Mouse (Mus musculus) MEL (cell line): Measurements from ENCODE around the gene Hsf2.
"Not testable (repeated sequence)": the region's sequence is repeated elsewhere in the genome, so short reads cannot be mapped to it uniquely, and the experiment has no call there.

Experiments
- CHD1 ChIP-seq: IDR thresholded peaks from 2 replicates; pipeline ENCODE4 v1.6.1; 2012; ENCODE audit warnings: low read depth, mild to moderate bottlenecking, inconsistent platforms, low read length, improper control_type of control experiment
- CTCF ChIP-seq, 3 experiments: IDR thresholded peaks in 2 of 3; conservative IDR thresholded peaks in 1 of 3; 2 replicates each; pipeline ENCODE4 v1.5.1; 2011 to 2012; ENCODE audit warnings: low read length in 3 of 3, low read depth in 2 of 3, mild to moderate bottlenecking in 2 of 3, improper control_type of control experiment in 1 of 3, inconsistent platforms in 1 of 3, mixed read lengths in 1 of 3, moderate library complexity in 1 of 3; ENCODE audit not compliant: control insufficient read depth in 1 of 3, insufficient read depth in 1 of 3, poor library complexity in 1 of 3, severe bottlenecking in 1 of 3
- EP300 ChIP-seq, 2 experiments: IDR thresholded peaks; 2 replicates each; pipeline ENCODE4 v1.6.1; 2011; ENCODE audit warnings: improper control_type of control experiment in 2 of 2, low read length in 2 of 2, low read depth in 1 of 2, mild to moderate bottlenecking in 1 of 2
- HCFC1 ChIP-seq: IDR thresholded peaks from 2 replicates; pipeline ENCODE4 v1.6.1; 2012; ENCODE audit warnings: low read depth, mild to moderate bottlenecking, inconsistent platforms, low read length, improper control_type of control experiment, moderate library complexity
- MAFK ChIP-seq: IDR thresholded peaks from 2 replicates; pipeline ENCODE4 v1.6.1; 2011; ENCODE audit warnings: low read depth, mild to moderate bottlenecking, low read length, improper control_type of control experiment, borderline replicate concordance
- NELFE ChIP-seq: IDR thresholded peaks from 2 replicates; pipeline ENCODE4 v1.6.1; 2011; ENCODE audit warnings: low read depth, low read length, improper control_type of control experiment
- POLR2A ChIP-seq, 2 experiments: IDR thresholded peaks; 2 replicates each; pipeline ENCODE4 v1.6.1; 2011 to 2012; ENCODE audit warnings: low read length in 2 of 2, mild to moderate bottlenecking in 2 of 2, control low read depth in 1 of 2, improper control_type of control experiment in 1 of 2, low read depth in 1 of 2, moderate library complexity in 1 of 2; ENCODE audit not compliant: control insufficient read depth in 1 of 2, insufficient read depth in 1 of 2, poor library complexity in 1 of 2
- POLR2AphosphoS2 ChIP-seq: IDR thresholded peaks from 2 replicates; pipeline ENCODE4 v1.6.1; 2011; ENCODE audit warnings: low read length, improper control_type of control experiment
- RAD21 ChIP-seq: IDR thresholded peaks from 2 replicates; pipeline ENCODE4 v1.6.1; 2011; ENCODE audit warnings: mild to moderate bottlenecking, low read depth, low read length, improper control_type of control experiment
- RCOR1 ChIP-seq: IDR thresholded peaks from 2 replicates; pipeline ENCODE4 v1.6.1; 2012; ENCODE audit warnings: low read depth, mild to moderate bottlenecking, inconsistent platforms, low read length, improper control_type of control experiment
- TBP ChIP-seq: IDR thresholded peaks from 2 replicates; pipeline ENCODE4 v1.8.0; 2011; ENCODE audit warnings: low read depth, low read length, improper control_type of control experiment
- ZC3H11A ChIP-seq: IDR thresholded peaks from 2 replicates; pipeline ENCODE4 v1.6.1; 2012; ENCODE audit warnings: low read depth, mild to moderate bottlenecking, inconsistent platforms, low read length, improper control_type of control experiment
- ZKSCAN1 ChIP-seq: IDR thresholded peaks from 2 replicates; pipeline ENCODE4 v1.6.1; 2012; ENCODE audit warnings: low read depth, mild to moderate bottlenecking, inconsistent platforms, low read length, improper control_type of control experiment, moderate library complexity
- ZNF384 ChIP-seq: IDR thresholded peaks from 2 replicates; pipeline ENCODE4 v1.6.1; 2012; ENCODE audit warnings: low read depth, mild to moderate bottlenecking, inconsistent platforms, low read length, improper control_type of control experiment

DNA sequence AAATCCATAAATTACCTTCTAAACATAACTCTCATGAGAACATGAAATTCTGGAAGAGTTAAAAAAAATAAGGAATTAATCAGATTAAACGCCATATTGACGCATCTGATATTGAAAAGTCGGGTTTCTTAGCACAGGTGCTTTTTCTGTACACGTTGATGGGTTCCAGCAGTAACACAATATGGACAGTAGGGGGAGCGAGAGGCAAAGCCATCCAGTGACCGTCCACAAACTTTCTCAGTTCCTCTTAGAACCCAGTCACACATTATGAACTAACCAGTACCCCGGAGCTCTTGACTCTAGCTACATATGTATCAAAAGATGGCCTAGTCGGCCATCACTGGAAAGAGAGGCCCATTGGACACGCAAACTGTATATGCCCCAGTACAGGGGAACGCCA is 22.9 kb upstream of the Hsf2 start:
- TF ChIP-seq CTCF (IDR thresholded peaks at IDR 0.05 in 2 of 3, conservative IDR thresholded peaks at IDR 0.05 in 1 of 3; ENCODE audit: control insufficient read depth in 1 of 3, insufficient read depth in 1 of 3, low read depth in 2 of 3, low read length in 3 of 3, poor library complexity in 1 of 3, severe bottlenecking in 1 of 3) (peak; percentile 64 to 77 (median 72)), ZC3H11A (peak; percentile 56; the same call in 1 of the 2 replicates), RAD21 (peak; percentile 86)
- TF ChIP-seq POLR2AphosphoS2; NELFE; HCFC1; CHD1; EP300 (IDR thresholded peaks at IDR 0.05; ENCODE audit: low read depth in 1 of 2, low read length in 2 of 2); MAFK; ZKSCAN1; ZNF384; TBP; RCOR1; POLR2A (IDR thresholded peaks at IDR 0.05; ENCODE audit: control insufficient read depth in 1 of 2, insufficient read depth in 1 of 2, low read depth in 1 of 2, low read length in 2 of 2, poor library complexity in 1 of 2): not testable (repeated sequence)
